Mouse (Mus musculus): ENCODE measurements around the gene Fsip1.

- TF ChIP-seq CTCF (conservative IDR thresholded peaks at IDR 0.05 in 1 of 2, IDR thresholded peaks at IDR 0.05 in 1 of 2; ENCODE audit: low read depth in 2 of 2, low read length in 2 of 2) (no peak), MYC (IDR thresholded peaks at IDR 0.05; ENCODE audit: low read depth, low read length) (no peak), POLR2AphosphoS2 (IDR thresholded peaks at IDR 0.05; ENCODE audit: low read depth, low read length) (no peak), ETS1 (conservative IDR thresholded peaks at IDR 0.05; ENCODE audit: low read depth, low read length) (no peak)
These were observed 52.9 kb downstream of the Fsip1 start for GRCm38 (mm10) chr2:118203739-118204461.

Measured in CH12.LX (cell line).